Mouse (Mus musculus) T-helper 17 cell (primary cell): ENCODE measurements around the gene Man2a1.

ENCODE experiments used
- in situ Hi-C, 2 experiments: fragments of 300-600 bp; cut with MboI, MseI; formaldehyde crosslinking; loops; 1 replicate in 1 of 2; 2 replicates in 1 of 2; pipeline ENCODE4 v1.15.1; 2025; ENCODE audit warnings: high pct_unique_total_duplicates in 2 of 2

Man2a1 gene

GRCm38 (mm10) chr17:64751249-64751648, 150.7 kb downstream of the Man2a1 start:
- in situ Hi-C loops: loop anchor here in 1 of 2 experiments (25.0 kb wide), 1 partner anchor 1211 kb away; the partner anchor contains the start of gene Twsg1

GRCm38 (mm10) chr17:64752126-64753019, 151.8 kb downstream of the Man2a1 start:
- in situ Hi-C loops: loop anchor here in 1 of 2 experiments (25.0 kb wide), 1 partner anchor 1210 kb away; the partner anchor contains the start of gene Twsg1

GRCm38 (mm10) chr17:64753507-64753906, 153.0 kb downstream of the Man2a1 start:
- in situ Hi-C loops: loop anchor here in 1 of 2 experiments (25.0 kb wide), 1 partner anchor 1209 kb away; the partner anchor contains the start of gene Twsg1

- in situ Hi-C loops: loop anchor here in 1 of 2 experiments (25.0 kb wide), 1 partner anchor 1208 kb away; the partner anchor contains the start of gene Twsg1
These were observed 153.8 kb downstream of the Man2a1 start for GRCm38 (mm10) chr17:64754142-64754863.

- in situ Hi-C loops: loop anchor here in 1 of 2 experiments (25.0 kb wide), 1 partner anchor 1207 kb away; the partner anchor contains the start of gene Twsg1
These were observed 154.7 kb downstream of the Man2a1 start for GRCm38 (mm10) chr17:64755191-64755590.

- in situ Hi-C loops: loop anchor here in 1 of 2 experiments (25.0 kb wide), 1 partner anchor 1200 kb away; the partner anchor contains the start of gene Twsg1
These were observed 162.1 kb downstream of the Man2a1 start for GRCm38 (mm10) chr17:64762651-64763050.

GRCm38 (mm10) chr17:64763491-64763890, 163.0 kb downstream of the Man2a1 start:
- in situ Hi-C loops: loop anchor here in 1 of 2 experiments (25.0 kb wide), 1 partner anchor 1199 kb away; the partner anchor contains the start of gene Twsg1

- in situ Hi-C loops: loop anchor here in 1 of 2 experiments (25.0 kb wide), 1 partner anchor 1198 kb away; the partner anchor contains the start of gene Twsg1
These were observed 163.9 kb downstream of the Man2a1 start for GRCm38 (mm10) chr17:64764175-64765122.

- in situ Hi-C loops: loop anchor here in 1 of 2 experiments (25.0 kb wide), 1 partner anchor 1197 kb away; the partner anchor contains the start of gene Twsg1
These were observed 164.8 kb downstream of the Man2a1 start for GRCm38 (mm10) chr17:64765286-64765685.

GRCm38 (mm10) chr17:64766507-64766906, 166.0 kb downstream of the Man2a1 start:
- in situ Hi-C loops: loop anchor here in 1 of 2 experiments (25.0 kb wide), 1 partner anchor 1196 kb away; the partner anchor contains the start of gene Twsg1

- in situ Hi-C loops: loop anchor here in 1 of 2 experiments (25.0 kb wide), 1 partner anchor 1192 kb away; the partner anchor contains the start of gene Twsg1
These were observed 169.7 kb downstream of the Man2a1 start for GRCm38 (mm10) chr17:64770277-64770676.

- in situ Hi-C loops: loop anchor here in 1 of 2 experiments (25.0 kb wide), 1 partner anchor 1190 kb away; the partner anchor contains the start of gene Twsg1
These were observed 172.1 kb downstream of the Man2a1 start for GRCm38 (mm10) chr17:64772611-64773010.

GRCm38 (mm10) chr17:64774218-64774617, 173.7 kb downstream of the Man2a1 start:
- in situ Hi-C loops: loop anchor here in 1 of 2 experiments (25.0 kb wide), 1 partner anchor 1188 kb away; the partner anchor contains the start of gene Twsg1

- in situ Hi-C loops: no loop called here
These were observed 177.8 kb downstream of the Man2a1 start for GRCm38 (mm10) chr17:64778300-64778699.

GRCm38 (mm10) chr17:64778756-64779155, 178.2 kb downstream of the Man2a1 start:
- in situ Hi-C loops: no loop called here

GRCm38 (mm10) chr17:64780753-64781490, 180.4 kb downstream of the Man2a1 start:
- in situ Hi-C loops: no loop called here

GRCm38 (mm10) chr17:64782307-64782706, 181.8 kb downstream of the Man2a1 start:
- in situ Hi-C loops: no loop called here

- in situ Hi-C loops: no loop called here
These were observed 185.4 kb downstream of the Man2a1 start for GRCm38 (mm10) chr17:64785961-64786360.

- in situ Hi-C loops: no loop called here
These were observed 187.8 kb downstream of the Man2a1 start for GRCm38 (mm10) chr17:64788301-64788700.
